Mouse (Mus musculus): Measurements from ENCODE around the gene Mboat2. TPM values are rescaled to one million over a fixed set of nuclear protein-coding genes. Genes with fewer than 3 reads are reported as not detected.
A peak's percentile ranks its signal among the peaks of the same experiment; 100 is the strongest.

Gene Mboat2
- total RNA-seq, 2 experiments from 2014 or later, result 83.5 to 88.8 TPM

DNA sequence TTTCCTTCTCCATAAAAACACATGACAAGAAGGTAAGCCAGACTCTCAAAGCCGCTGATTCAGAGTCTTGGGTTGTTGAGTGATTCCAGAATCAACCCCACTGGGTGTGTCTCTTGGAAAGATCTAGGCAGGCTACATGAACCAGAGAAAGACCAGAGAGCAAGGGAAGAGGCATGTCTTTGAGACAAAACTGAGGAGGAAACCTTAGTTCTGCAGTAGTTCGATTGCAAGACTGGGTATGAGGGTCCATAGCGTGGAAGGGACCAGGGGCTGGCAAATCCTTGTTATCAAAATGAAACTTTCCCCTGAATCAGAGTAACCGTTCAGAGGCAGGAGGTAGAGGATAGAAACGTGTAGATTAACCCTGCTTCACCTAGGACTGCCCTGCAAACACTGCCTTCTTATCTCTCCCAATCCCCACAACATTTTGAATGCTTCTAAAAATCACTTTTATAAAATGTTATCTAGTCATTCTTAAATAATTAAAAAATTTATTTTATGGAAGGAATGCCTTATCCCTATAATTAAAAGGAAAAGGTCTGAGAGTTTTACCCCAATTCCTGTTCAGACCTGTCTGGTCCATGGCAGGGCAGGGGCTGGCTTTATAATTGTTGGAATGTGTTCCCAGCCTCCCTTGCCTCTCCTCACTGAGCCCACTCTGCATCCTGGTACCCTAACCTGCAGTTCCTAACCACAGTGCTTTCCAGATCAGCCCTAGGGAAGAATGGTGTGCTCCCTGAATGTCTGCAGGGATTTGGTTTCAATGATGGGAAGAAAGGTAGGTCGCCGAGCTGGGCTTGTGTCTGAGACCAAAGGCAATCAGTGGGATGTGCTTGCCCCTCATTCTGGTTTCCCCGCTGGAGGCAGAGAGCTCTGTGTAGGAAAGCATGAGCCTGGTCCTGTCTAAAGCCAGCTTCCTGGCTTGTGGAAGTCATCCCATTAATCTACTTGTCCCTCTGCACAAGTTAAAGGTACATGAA, 142.0 kb downstream of the Mboat2 start:
- intact Hi-C loops (cut with DNase I), result no loop called here
- DNase-seq (ENCODE audit: low spot score in 2 of 2), result no peak

DNA sequence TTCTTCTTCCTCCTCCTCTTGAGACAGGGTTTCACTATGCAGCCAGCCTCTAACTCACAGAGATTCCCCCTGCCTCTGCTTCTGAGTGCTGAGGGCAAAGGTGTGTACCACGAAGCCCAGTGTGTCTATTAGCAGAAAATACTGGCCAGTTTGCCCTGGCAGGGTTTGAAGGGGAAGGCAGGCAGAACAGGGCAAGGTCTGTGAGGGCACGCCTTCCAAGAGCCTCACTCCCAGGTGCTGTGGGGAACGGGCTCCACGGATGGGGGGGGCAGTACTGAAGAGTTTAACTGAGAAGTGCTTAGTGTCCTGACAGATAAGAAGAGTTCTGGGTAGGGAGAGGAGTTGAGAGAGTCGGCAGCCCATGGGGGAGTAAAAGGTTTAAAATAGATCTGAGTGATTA, 142.9 kb downstream of the Mboat2 start:
- no peak for DNase-seq (ENCODE audit: low spot score in 2 of 2)
- intact Hi-C loops (cut with DNase I), result no loop called here

DNA sequence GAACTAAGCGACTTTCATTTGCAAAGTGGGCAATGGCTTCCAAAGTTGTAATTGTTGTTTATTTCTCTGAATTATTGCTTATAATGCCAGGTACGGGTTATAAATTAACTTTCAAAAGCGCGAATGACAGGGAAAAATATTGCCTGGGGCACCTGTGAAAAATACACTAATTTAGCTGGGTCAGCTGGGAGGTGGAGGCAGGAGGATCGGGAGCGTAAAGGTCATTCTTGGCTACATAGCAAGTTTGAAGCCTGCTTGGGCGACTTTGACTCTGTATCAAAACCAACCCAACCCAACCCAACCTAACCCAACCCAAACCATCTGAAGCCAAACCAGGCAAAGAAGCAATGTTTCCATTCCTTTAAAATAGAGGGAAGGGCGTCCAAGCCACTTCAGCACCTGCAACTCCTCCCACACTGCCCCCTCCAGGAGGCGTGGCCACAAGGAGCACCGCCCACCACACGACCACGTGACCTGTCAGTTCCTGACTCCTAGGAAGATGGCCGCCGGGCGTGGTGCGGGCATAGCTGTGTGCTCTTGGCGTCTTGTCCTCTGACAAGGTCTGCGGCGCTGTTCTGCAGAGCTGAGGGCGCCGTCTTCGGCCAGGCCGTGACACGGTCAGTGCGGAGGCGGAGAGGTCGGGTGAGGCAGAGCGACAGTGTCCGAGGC, 143.9 kb downstream of the Mboat2 start, which contains the start of gene Kidins220:
Kidins220 (plus strand) TSS at position 480 of the 669 bp plus-strand sequence.
- peak; percentile 90 to 92 for DNase-seq (ENCODE audit: low spot score in 2 of 2)
- intact Hi-C loops (cut with DNase I), result no loop called here

DNA sequence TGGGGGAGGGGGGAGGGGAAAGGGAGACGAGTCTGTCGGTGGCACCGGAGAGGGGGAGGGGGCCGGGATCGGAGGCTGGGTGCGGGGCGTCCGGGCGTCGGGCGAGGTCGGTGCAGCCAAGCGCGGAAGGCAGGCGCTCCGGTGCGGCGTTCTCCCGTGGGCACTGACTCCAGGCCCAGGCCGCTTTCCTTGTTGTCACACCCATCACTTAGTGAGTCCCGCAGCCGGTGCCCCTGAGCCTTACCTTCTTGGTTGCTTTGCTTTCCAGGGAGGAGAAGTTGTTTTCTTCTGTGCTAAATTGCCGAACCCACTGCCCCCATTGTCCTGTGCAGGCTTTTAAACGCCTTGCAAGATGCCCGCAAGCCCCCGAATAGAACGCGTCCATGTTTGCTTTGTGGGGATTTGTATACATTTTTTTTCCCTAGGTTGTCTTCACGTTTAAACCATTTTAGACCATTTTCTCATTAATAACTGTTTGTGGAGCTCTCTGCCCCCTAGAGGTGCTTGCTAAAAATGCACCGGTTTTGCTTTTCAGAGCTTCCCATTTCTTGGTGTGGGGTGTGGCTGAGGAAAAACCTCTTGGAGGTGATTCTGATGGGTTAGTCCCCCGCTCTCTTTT, 144.5 kb downstream of the Mboat2 start:
- intact Hi-C loops (cut with DNase I), result no loop called here
- DNase-seq (ENCODE audit: low spot score in 2 of 2), result peak; percentile 61 to 72

DNA sequence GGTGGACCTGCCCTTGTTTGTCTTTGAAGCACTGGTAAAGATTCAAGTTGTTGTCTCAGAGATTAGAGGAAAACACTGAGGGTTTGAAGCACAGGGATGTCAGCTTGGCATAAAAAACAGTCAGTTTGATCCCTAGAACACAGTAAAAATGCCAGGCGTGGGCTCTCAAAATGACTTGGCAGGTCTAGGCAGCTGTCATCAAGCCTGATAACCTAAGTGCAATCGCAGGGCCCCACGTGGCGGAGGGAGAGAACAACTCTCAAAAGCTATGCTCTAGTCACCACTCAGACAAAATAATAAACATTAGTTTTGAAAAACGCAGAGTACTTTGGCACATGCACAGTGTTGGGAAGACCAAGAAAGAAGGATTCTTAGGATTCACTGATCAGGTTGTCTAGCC, 154.5 kb downstream of the Mboat2 start:
- intact Hi-C loops (cut with DNase I), result no loop called here
- DNase-seq (ENCODE audit: low spot score in 2 of 2), result no peak

DNA sequence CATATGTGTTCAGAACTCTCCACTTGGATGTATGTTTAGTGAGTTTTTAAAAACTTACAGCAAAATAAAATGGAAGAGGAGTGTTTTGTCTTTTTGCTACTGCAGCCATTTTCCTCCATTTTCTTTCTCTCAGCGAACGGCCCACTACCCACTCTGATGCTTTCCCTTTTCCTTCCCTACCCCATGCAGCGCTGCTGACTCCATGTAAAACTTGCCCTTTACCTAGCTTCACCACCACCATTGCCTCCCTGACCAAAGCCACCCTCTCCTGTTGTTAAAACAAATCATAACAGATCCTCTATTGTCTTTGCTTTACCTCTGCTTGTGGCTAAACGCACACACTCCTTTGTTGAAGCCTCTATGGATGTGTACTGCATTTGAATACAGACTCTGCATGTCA, 164.7 kb downstream of the Mboat2 start:
- intact Hi-C loops (cut with DNase I), result no loop called here
- DNase-seq (ENCODE audit: low spot score in 2 of 2), result no peak

DNA sequence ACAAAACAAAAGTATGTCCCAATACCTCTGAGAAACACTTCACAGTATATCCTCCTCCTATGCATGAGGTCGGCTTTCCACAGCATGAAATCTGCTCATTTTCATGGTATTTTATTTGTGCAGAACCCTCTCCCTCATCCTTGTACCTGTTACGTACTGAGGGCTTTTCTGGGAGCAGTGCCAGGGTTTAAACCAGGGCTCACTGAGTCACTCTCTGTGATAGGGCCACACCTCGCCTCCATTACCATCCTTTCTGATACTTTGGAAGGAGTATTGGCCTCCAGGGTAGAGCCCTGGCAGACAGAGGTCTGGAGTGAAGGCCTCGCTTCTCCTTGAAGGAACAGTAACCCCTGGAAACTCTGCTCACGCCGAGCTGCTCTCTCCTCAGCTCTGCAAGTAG, 174.7 kb downstream of the Mboat2 start:
- intact Hi-C loops (cut with DNase I), result no loop called here

DNA sequence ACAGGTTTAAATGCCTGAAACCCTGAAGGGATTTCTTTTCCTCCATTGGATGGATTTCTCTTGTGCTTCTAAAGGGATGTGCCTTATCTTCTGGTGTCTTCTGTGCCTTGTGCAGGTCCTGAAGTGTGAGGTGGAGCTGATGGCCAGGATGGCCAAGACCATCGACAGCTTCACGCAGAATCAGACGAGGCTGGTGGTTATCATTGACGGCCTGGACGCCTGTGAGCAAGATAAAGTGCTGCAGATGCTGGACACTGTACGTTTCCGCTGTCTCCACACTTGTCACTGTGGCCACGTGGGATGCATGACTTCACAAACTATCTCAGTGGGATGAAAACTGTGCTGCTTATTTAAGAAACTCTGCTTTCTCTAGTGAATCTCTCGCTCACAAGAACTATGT, 179.3 kb downstream of the Mboat2 start:
- no peak for DNase-seq (ENCODE audit: low spot score in 2 of 2)
- intact Hi-C loops (cut with DNase I), result no loop called here

More for the DNA sequence above, 174.7 kb downstream of the Mboat2 start:
- no peak for DNase-seq (ENCODE audit: low spot score in 2 of 2)

DNA sequence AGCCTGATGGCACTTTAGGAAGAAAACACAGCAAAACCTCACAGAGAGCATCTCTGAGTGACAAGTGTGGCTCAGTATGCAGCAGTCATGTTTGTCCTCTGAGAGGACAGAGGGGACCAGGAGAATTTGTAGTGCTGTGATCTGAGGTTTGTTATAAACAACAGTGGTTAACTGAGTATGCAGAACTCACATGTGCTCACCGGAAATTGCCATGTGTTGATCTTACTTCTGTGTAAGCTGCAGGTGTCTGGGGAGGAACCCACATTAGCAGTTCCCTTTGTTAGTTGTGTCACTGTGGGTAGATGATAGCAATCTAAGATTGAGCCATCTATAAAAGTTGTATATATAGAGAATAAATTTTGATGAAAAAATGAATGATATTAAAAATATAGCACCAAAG, 179.7 kb downstream of the Mboat2 start:
- DNase-seq (ENCODE audit: low spot score in 2 of 2), result no peak
- intact Hi-C loops (cut with DNase I), result no loop called here

DNA sequence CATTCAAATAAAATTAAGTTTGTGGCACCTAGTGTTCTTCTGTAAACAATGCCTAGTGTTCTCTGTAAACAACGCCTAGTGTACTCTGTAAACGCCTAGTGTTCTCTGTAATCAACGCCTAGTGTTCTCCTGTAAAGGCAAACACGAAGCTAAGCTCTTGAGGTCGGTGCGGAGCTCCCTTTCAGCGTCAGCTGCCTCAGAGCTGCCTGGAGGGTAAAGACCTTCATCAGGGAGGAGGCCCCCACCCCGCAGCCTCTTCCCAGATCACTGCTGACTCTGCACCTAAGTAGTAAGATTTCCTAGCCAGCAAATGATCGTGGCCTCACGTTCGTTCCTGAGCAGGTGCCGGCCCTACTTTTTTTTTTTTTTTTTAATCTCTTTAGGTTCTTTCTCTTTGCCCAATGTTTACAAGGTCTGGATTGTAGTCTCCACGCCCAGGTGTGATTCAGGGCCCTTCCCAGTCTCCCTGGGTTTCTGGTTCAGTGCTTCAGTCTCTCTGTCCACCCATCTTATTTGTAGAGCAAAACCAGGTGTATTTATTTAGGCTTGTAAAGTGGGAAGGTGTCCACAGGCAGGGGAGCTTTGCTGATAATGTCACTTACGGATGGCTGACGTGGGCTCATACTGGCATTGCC, 181.2 kb downstream of the Mboat2 start:
- no peak for DNase-seq (ENCODE audit: low spot score in 2 of 2)

DNA sequence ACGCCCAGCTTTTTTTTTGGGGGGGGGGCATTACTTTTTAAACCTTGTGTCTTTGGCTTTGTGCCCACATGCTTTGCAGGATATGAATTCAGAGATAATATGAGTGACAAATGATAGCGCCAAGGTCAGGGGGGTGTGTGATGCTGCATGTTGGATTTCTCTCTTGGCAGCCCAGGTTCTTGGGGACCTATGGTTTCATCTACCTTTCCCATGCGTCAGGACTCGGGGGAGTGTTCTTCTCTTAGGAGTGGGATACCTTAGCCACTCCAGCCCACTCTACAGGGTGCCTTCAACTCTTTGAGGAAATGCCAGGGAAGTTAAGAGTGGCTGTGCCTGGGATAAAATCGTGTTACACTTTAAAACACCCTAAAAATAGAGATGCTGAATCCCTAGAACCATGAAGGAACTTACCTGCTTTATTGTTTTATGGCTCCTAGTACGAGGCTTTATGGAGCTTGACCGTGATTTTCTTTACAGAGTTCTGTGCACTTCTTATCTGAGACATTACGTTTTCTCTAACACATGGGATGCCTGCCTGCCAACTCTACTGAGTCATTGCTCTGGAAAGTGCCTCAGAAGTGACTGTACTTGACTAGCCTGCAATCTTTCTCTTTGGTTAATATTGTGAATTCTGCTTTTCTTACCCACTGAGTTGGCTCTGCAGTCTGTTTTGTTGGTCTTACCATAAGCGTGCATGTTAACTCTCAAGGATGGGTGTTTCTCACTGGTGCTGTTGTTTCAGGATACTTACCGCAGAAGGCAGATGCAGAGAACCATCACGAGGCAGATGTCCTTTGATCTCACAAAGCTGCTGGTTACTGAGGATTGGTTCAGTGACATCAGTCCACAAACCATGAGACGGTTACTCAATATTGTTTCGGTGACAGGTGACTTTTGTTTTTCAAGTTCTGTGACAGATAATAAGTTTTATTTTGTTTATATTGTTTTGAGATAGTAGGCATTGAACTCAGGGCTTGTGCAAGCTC, 182.2 kb downstream of the Mboat2 start:
- no peak for DNase-seq (ENCODE audit: low spot score in 2 of 2)
- intact Hi-C loops (cut with DNase I), result no loop called here

More for the DNA sequence above, 181.2 kb downstream of the Mboat2 start:
- intact Hi-C loops (cut with DNase I), result no loop called here

Other genes with a start within 250 kb of the Mboat2 start
- 1 to 10 TPM; 6.0 to 6.7 TPM for gene Klf11, start 179.6 kb upstream of the Mboat2 start, total RNA-seq (2021)
- gene Cys1, start 149.1 kb upstream of the Mboat2 start, total RNA-seq (2021), result 10 to 100 TPM; 10.8 to 17.5 TPM
- gene Rrm2, start 122.6 kb upstream of the Mboat2 start, total RNA-seq (2021), result 1 to 10 TPM; 2.5 to 2.9 TPM
- 100 to 1,000 TPM; 269 to 333 TPM for gene Kidins220, start 144.0 kb downstream of the Mboat2 start, total RNA-seq (2021)